Mouse (Mus musculus) limb, embryonic 15.5 days (tissue): Measurements from ENCODE around the gene Xpo4. TPM values are rescaled to one million over a fixed set of nuclear protein-coding genes. Genes with fewer than 3 reads are reported as not detected.
"Not testable (repeated sequence)": the region's sequence is repeated elsewhere in the genome, so short reads cannot be mapped to it uniquely, and the experiment has no call there.

Experiments used
- ATAC-seq: fragments of 200-750 bp; cut with Nextera tagmentation; 2 replicates; pipeline ENCODE4 v1.8.0; 2017; ENCODE audit warnings: low read depth, moderate TSS enrichment; ENCODE audit not compliant: insufficient number of reproducible peaks, low FRiP score, low TSS enrichment
- H3K27ac ChIP-seq: fragments of 300-500 bp; sonication (generic); 2 replicates; pipeline ENCODE4 v1.5.1; 2015; ENCODE audit warnings: moderate library complexity, mild to moderate bottlenecking, inconsistent platforms
- H3K27me3 ChIP-seq: fragments of 300-500 bp; sonication (generic); 2 replicates; pipeline ENCODE4 v1.6.1; 2015; ENCODE audit warnings: inconsistent platforms
- H3K36me3 ChIP-seq: fragments of 300-500 bp; sonication (generic); 2 replicates; pipeline ENCODE4 v1.6.1; 2015; ENCODE audit warnings: inconsistent platforms
- H3K4me1 ChIP-seq: fragments of 300-500 bp; sonication (generic); 2 replicates; pipeline ENCODE4 v1.6.1; 2015; ENCODE audit warnings: inconsistent platforms
- H3K4me2 ChIP-seq: fragments of 300-500 bp; sonication (generic); 2 replicates; pipeline ENCODE4 v1.6.1; 2015; ENCODE audit warnings: mild to moderate bottlenecking, inconsistent platforms
- H3K4me3 ChIP-seq: fragments of 300-500 bp; sonication (generic); 2 replicates; pipeline ENCODE4 v1.5.1; 2015; ENCODE audit warnings: mild to moderate bottlenecking, inconsistent platforms
- H3K9ac ChIP-seq: fragments of 300-500 bp; sonication (generic); 2 replicates; pipeline ENCODE4 v1.6.1; 2015; ENCODE audit warnings: inconsistent platforms
- H3K9me3 ChIP-seq: fragments of 300-500 bp; sonication (generic); 2 replicates; pipeline ENCODE4 v1.6.1; 2016; ENCODE audit warnings: inconsistent platforms
- WGBS: fragments of 180-500 bp; shearing (Covaris S2); methylation state at CpG from one replicate; pipeline ENCODE4 v1.1.7; 2015; 5-methylcytosine and 5-hydroxymethylcytosine counted together
- polyA plus RNA-seq: library from polyadenylated mRNA; unstranded; fragments of >200 nt; fragmentation: Nextera tagmentation; extraction: Ambion mirVana; gene quantifications from 2 replicates; pipeline ENCODE4 v1.2.1, GENCODE M21; 2015

Gene Xpo4
- polyA plus RNA-seq, 1 experiment from 2014 or later: 18.7 TPM

DNA sequence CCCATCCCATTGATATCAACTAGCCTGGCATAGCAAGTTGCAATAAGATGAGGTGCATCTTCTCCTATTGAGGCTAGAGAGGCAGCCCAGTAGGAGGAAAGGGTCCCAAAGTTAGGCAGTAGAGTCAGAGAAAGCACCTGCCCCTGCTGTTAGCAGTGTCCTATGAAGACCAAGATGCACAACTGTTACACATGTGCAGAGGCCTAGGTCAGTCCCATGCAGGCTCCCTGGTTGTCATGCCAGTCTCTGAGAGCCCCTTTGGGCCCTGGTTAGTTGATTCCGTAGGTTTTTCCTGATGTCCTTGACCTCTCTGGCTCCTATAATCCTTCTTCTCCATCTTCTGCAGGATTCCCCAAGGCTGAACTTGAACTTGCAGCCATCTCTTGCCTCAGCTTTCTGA is 14.3 kb upstream of the Xpo4 start:
- Histone ChIP-seq H3K9me3 (no peaks in the 10 kb centered on the region), H3K4me2 (no peak overlapping the region), H3K27me3 (no peaks in the 10 kb centered on the region), H3K27ac (no peak overlapping the region), H3K36me3 (no peaks in the 10 kb centered on the region), H3K4me3 (no peak overlapping the region), H3K4me1 (no peaks in the 10 kb centered on the region), H3K9ac (no peak overlapping the region)
- no peak for ATAC-seq
- 30% methylated on average over 1 of the region's 1 CpGs for WGBS

DNA sequence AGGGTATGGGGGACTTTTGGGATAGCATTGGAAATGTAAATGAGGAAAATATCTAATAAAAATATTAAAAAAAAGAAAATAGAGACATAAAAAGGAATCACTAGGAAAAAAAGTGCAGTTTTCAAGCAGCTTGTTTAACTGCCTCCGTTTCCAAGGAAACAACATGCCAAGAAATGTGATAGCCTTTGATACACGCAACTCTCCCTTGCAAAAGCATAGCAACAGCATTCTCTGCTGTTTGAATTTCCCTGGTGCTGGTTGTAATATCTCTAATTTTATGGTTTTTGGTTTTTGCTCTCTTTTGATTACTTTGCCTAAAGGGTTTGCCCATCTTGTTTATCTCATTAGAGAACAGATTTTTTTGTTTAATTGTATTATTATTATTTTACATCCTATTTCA is 10.3 kb upstream of the Xpo4 start:
- WGBS: 31% methylated on average over 2 of the region's 2 CpGs
- Histone ChIP-seq H3K4me1 (no peaks in the 10 kb centered on the region), H3K4me3 (no peak overlapping the region), H3K27ac (no peak overlapping the region), H3K4me2 (no peak overlapping the region), H3K36me3 (no peaks in the 10 kb centered on the region), H3K9me3 (no peaks in the 10 kb centered on the region), H3K27me3 (no peaks in the 10 kb centered on the region), H3K9ac (no peak overlapping the region)
- no peak for ATAC-seq

DNA sequence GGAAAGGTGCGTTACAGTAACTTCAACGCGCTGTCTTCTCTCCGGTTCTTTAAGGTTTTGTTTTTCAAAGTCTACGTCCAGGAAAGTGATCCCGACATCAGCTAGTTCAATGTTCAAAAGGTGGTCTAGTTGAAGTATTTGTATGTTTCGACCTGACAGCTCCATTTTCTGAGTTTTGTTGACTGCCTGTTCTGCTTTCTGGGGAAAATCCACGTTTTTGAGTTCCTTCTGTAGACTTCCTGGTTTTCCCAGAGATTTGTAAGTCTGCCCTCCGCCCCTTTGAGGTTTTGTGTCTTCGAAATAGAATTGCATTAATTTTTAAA is 359 bp upstream of the Xpo4 start:
- H3K36me3 ChIP-seq: peaks cover 2% of the 10 kb centered on the region; the same call in 1 of the 2 replicates
- peak overlapping the region; percentile 93 for H3K9ac ChIP-seq
- peak overlapping the region; percentile 97 for H3K27ac ChIP-seq
- 10% methylated on average over 10 of the region's 10 CpGs for WGBS
- H3K27me3 ChIP-seq: no peaks in the 10 kb centered on the region
- no peak for ATAC-seq
- peak overlapping the region; percentile 73 for H3K4me2 ChIP-seq
- peaks cover 11% of the 10 kb centered on the region for H3K4me1 ChIP-seq
- peak overlapping the region; percentile 85 for H3K4me3 ChIP-seq
- H3K9me3 ChIP-seq: no peaks in the 10 kb centered on the region

- Histone ChIP-seq H3K9ac (peak overlapping the region; percentile 93), H3K36me3 (0 out of 2 replicates have a peak, but pooled peaks cover 2% of the 10 kb centered on the region), H3K4me1 (peaks cover 11% of the 10 kb centered on the region), H3K27ac (peak overlapping the region; percentile 97), H3K9me3 (no peaks in the 10 kb centered on the region), H3K4me3 (peak overlapping the region; percentile 85), H3K27me3 (no peaks in the 10 kb centered on the region), H3K4me2 (peak overlapping the region; percentile 73)
- 0% methylated on average over 19 of the region's 19 CpGs for WGBS
- ATAC-seq: peak; percentile 45
Measured at GRCm38 (mm10) chr14:57664311-57664821, 864 bp downstream of the Xpo4 start.

DNA sequence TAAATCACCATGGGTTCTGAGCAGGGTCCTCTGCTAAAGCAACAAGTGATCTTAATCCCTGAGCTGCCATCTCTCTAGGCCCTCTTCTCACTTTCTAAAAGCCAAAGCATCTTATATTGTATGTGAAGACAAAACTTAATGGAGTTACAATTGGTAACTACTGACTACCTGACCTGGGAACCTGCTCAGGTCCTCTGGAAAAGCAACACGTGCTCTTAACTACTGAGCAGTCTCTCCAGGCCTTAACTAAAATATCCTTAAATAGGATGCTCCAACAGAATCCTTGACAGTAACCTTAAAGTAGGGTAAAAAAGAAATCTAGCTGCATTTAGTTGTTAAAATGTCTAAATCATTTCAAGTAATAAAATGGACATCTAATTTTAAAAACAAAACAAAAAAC is 1.6 kb downstream of the Xpo4 start:
- WGBS: 21% methylated on average over 1 of the region's 1 CpGs
- peaks cover 11% of the 10 kb centered on the region for H3K4me1 ChIP-seq
- H3K4me3 ChIP-seq: peak overlapping the region; percentile 85
- no peaks in the 10 kb centered on the region for H3K9me3 ChIP-seq
- no peak for ATAC-seq
- no peak overlapping the region for H3K27ac ChIP-seq
- peak overlapping the region; percentile 93; the same call in 1 of the 2 replicates for H3K9ac ChIP-seq
- H3K36me3 ChIP-seq: 0 out of 2 replicates have a peak, but pooled peaks cover 2% of the 10 kb centered on the region
- H3K4me2 ChIP-seq: peak overlapping the region; percentile 73
- no peaks in the 10 kb centered on the region for H3K27me3 ChIP-seq

- Histone ChIP-seq H3K27ac (no peak overlapping the region), H3K36me3 (0 out of 2 replicates have a peak, but pooled peaks cover 2% of the 10 kb centered on the region), H3K4me2 (no peak overlapping the region), H3K4me1 (no peaks in the 10 kb centered on the region), H3K4me3 (no peak overlapping the region), H3K9ac (no peak overlapping the region), H3K27me3 (no peaks in the 10 kb centered on the region), H3K9me3 (no peaks in the 10 kb centered on the region)
- no peak for ATAC-seq
- 94% methylated on average over 4 of the region's 4 CpGs for WGBS
Measured at GRCm38 (mm10) chr14:57658301-57658700, 6.9 kb downstream of the Xpo4 start.

GRCm38 (mm10) chr14:57657500-57657899 is 7.7 kb downstream of the Xpo4 start:
- ATAC-seq: no peak
- Histone ChIP-seq H3K4me3 (no peak overlapping the region), H3K9me3 (no peaks in the 10 kb centered on the region), H3K9ac (no peak overlapping the region), H3K36me3 (0 out of 2 replicates have a peak, but pooled peaks cover 2% of the 10 kb centered on the region), H3K27ac (no peak overlapping the region), H3K27me3 (no peaks in the 10 kb centered on the region), H3K4me2 (no peak overlapping the region), H3K4me1 (no peaks in the 10 kb centered on the region)
- WGBS: 97% methylated on average over 2 of the region's 2 CpGs

DNA sequence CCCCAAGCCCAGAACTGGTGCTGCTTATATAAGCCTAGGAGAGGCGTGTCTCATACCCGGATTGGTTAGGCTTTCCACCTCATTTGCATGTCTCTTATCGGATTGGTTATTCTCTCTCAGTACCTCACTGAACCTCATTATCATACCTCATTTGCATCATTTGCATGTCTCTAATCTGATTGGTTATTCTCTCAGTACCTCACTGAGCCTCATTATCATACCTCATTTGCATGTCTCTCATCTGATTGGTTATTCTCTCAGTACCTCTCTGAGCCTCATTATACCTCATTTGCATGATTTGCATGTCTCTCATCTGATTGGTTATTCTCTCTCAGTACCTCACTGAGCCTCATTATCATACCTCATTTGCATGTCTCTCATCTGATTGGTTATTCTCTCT is 8.7 kb downstream of the Xpo4 start:
- H3K9me3 ChIP-seq, H3K36me3 ChIP-seq, H3K4me2 ChIP-seq, H3K4me1 ChIP-seq, H3K27ac ChIP-seq, H3K9ac ChIP-seq, ATAC-seq, H3K4me3 ChIP-seq, H3K27me3 ChIP-seq: not testable (repeated sequence)
- WGBS: 94% methylated on average over 3 of the region's 3 CpGs

DNA sequence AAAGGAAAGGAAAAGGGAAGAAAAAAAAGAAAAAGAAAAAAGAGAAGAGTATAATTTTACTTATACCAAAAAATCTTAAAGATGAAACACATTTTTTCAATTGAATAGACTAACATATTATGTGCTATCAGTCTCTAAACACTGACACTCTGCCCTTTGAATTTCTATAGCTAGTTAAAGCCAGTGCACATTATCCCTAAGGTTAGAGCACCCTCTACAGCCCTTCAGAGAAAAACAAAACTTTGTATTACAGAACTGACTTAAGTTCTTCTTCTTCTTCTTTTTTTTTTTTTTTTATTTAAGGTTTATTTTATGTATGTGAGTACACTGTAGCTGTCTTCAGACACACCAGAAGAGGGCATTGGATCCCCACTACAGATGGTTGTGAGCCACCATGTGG is 15.7 kb downstream of the Xpo4 start:
- no peaks in the 10 kb centered on the region for H3K27me3 ChIP-seq
- no peak overlapping the region for H3K27ac ChIP-seq
- H3K4me2 ChIP-seq: no peak overlapping the region
- no peak overlapping the region for H3K9ac ChIP-seq
- no peak overlapping the region for H3K4me3 ChIP-seq
- H3K9me3 ChIP-seq: no peaks in the 10 kb centered on the region
- ATAC-seq: no peak
- H3K4me1 ChIP-seq: no peaks in the 10 kb centered on the region
- H3K36me3 ChIP-seq: no peaks in the 10 kb centered on the region

DNA sequence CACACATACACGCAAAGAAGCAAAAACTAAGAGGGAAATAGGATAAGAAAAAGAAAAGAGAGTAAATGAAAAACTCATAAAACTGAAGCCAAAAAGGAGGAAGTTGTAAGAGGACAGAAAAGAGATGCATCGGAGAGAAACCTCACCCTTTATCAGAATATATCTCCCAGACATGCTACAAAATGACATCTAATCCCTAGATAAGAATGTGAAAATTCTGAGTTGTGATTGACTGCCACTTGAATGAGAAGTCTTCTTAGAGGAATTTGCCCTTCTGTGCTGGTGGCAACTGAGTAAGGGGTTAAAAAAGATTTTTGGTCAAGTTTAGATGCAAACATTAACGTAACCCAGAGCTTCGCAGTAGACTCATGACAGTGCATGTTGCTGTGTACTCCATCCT is 19.1 kb downstream of the Xpo4 start:
- H3K4me2 ChIP-seq: no peak overlapping the region
- no peaks in the 10 kb centered on the region for H3K9me3 ChIP-seq
- H3K4me1 ChIP-seq: no peaks in the 10 kb centered on the region
- 78% methylated on average over 4 of the region's 4 CpGs for WGBS
- no peaks in the 10 kb centered on the region for H3K27me3 ChIP-seq
- ATAC-seq: no peak
- H3K4me3 ChIP-seq: no peak overlapping the region
- peaks cover 5% of the 10 kb centered on the region; the same call in 1 of the 2 replicates for H3K36me3 ChIP-seq
- no peak overlapping the region for H3K9ac ChIP-seq
- H3K27ac ChIP-seq: no peak overlapping the region

- 80% methylated on average over 3 of the region's 3 CpGs for WGBS
- Histone ChIP-seq H3K27ac (peak overlapping the region; percentile 57), H3K9ac (no peak overlapping the region), H3K4me2 (no peak overlapping the region), H3K36me3 (peaks cover 5% of the 10 kb centered on the region; the same call in 1 of the 2 replicates), H3K4me3 (no peak overlapping the region), H3K9me3 (no peaks in the 10 kb centered on the region), H3K4me1 (no peaks in the 10 kb centered on the region), H3K27me3 (no peaks in the 10 kb centered on the region)
- ATAC-seq: no peak
Measured at GRCm38 (mm10) chr14:57639153-57639552, 26.1 kb downstream of the Xpo4 start.

DNA sequence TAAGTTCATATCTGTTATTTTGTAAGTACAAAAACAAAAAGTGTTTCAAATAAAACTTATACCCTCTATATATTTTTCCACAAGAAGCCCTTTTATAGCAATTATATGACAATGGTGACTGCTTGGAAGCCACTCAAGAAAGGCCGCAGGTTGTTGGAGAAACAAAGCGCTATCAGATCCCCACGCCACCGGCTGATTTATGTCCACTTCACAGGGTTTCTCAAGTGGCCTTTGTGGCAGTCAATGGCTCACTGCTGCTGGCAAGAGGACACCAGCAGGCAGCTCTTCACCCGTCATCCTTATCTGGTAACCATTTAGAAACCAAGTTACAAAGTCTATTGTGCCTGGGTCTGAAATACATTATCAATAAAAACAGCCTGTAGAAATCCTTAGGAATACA is 31.1 kb downstream of the Xpo4 start:
- whole genome bisulfite sequencing: 71% methylated on average over 5 of the region's 5 CpGs
- no peak overlapping the region for H3K4me3 ChIP-seq
- no peak overlapping the region for H3K4me2 ChIP-seq
- no peaks in the 10 kb centered on the region for H3K9me3 ChIP-seq
- no peak for ATAC-seq
- H3K4me1 ChIP-seq: no peaks in the 10 kb centered on the region
- H3K9ac ChIP-seq: no peak overlapping the region
- peaks cover 3% of the 10 kb centered on the region; the same call in 1 of the 2 replicates for H3K36me3 ChIP-seq
- no peak overlapping the region for H3K27ac ChIP-seq
- no peaks in the 10 kb centered on the region for H3K27me3 ChIP-seq

DNA sequence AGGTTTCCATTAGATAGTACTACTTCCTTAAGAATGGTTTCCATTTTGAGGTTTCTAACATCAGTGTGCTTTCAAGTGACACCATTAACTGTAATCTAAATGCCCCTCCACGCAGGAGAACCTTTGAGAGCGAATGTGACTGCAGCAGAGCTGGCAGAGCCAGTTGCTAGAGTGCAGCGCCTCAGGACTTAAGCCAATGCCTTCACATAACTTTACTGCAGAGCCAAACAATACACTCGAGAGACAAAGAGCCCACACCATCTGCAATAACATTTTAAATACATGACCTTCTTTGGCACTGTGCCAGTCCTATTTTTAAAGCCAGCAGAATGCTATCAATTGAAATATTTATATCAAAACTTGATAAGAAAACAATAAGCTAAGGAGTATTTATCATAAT is 35.6 kb downstream of the Xpo4 start:
- Histone ChIP-seq H3K4me2 (no peak overlapping the region), H3K4me1 (no peaks in the 10 kb centered on the region), H3K27ac (no peak overlapping the region; the same call in 1 of the 2 replicates), H3K27me3 (no peaks in the 10 kb centered on the region), H3K4me3 (no peak overlapping the region), H3K9me3 (no peaks in the 10 kb centered on the region), H3K9ac (no peak overlapping the region), H3K36me3 (peaks cover 36% of the 10 kb centered on the region)
- 46% methylated on average over 4 of the region's 4 CpGs for WGBS
- no peak for ATAC-seq
